Mouse (Mus musculus) kidney, adult 8-10 months (tissue): Measurements from ENCODE around the gene Tmtc2.

Experiments used
- DNase-seq, 2 experiments: peaks; one replicate each; pipeline ENCODE4 v3.0.0; 2022

Tmtc2 gene

DNA sequence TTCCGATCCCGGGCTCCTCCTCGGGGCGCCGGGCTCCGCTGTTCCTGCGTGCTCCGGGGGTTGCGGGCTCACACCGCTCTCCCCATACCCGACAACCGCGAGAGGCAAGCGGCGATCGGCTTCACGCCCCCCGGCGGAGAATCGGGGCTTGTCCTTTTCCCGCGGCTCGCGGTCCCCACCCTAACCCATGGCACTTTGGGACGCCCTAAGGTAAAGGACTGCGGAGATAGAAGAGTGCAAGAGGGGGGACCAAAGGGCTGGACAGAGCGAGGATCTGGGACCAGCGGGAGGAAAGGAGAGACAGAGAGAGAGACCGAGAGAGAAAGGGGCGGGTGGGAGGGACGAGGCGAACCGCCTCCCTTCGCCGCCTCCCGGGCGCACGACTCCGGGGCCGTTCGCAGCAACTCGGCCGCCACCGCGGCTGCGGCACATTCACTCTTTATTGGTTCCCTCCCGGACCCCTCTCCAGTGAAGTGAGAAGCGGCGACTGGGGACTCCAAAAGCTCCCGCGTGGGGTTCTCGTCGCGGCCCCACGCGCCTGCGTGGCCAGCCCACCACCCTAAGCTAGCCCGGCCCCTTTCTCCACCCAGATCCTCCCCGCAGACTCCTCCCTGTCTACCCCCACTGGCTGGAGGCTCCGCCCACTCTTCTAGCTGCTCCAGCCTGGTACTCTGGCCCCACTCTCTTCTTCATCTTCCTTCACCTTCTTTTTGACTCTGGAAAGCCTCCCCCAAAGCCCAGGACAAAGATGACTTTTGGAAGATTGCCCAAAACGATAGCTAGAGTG is at the start of gene Tmtc2:
Gene Tmtc2, minus strand, starts transcription at position 544 of the 787 bp plus-strand sequence.
- DNase-seq, result peak; percentile 75 to 82

DNA sequence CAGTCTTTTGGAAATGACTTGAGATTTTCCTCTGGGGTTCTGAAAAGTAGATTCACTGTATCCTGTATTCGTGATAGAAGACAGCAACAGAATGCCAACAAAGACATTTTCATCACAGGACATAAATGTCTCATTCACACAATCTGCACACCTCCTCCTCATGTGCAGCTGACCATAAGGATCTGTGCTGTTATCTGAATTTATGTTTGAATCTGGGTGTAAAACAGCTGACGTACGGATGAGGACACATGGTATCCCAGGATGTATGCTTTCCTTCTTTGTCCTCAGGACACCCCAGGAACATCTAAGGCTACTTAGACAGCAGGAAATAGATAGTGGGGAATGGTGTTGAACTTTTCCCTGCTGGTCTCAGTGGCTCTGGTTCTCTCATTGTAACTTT is 37.9 kb upstream of the Tmtc2 start:
- DNase-seq, result no peak

DNA sequence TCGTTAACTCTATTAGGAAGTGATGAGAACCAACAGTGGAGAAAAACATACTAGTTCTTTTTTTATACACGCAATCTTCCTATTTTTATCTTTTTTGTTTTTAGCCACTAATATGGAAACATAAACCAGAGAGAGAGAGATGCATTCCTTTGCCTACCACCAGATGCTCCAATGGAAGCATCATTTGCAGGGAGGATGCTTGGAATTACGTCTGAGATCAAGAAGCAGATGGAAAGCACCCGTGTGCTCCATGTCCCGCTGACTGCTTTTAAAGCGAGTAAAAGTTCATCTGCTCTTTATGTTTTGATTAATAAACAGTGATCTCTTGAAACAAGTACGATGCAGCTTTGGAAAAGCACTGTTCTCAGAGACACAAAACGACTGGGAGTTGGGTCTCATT is 24.6 kb upstream of the Tmtc2 start:
- DNase-seq, result no peak

DNA sequence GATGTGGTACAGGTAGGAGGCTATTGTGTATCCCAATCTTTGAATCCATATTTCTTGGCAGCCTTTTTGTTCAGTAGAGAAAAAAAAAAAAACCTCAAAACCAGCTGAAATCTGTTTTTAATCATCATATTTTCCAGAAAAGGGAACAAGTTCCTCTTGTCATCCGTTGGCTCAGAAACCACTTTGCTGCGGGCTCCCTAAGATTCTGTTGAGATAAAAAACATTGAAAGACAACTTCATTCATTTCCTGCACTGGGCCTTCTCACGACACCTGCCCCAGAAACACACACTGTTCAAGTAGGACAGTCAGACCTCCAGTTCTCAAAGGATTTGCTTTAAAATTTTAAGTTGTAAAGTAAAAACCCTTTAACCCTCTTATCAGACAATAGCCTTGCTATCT is 23.0 kb upstream of the Tmtc2 start:
- DNase-seq, result no peak

DNA sequence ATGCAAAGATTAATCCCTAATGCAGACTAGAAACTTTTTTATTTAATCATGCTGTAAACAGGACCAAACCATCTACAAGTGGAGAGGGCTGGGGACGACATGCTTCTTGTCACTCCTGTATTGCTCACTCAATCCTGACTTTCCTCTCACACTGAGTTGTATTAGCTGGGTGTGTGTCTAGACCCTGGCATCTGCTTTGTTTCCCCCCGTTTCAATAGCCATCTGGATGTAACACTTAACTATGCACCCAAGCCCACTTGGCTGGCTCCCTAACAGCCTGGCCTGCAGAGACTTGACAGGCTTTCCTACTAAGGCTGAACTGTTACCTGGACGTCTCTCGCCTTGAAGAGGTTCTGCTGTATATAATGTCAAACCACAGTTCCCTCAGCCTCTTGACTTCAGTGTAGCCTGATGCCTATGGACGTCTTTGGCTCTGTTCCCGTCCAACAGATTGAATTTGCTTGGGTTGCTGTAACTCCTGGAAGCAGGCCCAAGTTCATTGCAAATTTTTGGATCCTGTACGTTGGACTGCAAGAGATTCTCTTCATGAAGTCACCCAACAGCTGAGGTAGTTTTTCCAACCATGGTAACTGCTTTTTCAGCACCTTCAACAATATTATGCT is 21.3 kb upstream of the Tmtc2 start:
- DNase-seq, result no peak

DNA sequence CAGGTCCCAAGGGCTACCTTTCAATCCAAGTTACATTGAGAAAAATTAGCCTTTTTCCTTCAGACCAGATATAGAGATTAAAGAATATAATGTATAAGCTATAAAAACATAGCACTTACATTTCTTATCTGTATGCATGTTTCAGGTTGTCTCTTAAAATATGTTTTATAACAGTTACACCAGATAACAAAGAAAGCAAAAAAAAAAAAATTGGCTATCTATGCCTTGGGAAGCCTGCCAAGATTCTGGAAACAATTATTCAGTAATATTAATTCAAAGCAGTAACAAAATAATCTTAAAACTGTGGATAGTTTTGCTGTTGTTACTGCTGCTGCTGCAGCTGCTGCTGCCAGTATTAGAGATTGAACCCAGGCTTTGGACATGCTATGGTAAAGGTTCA is 13.9 kb upstream of the Tmtc2 start:
- no peak for DNase-seq

DNA sequence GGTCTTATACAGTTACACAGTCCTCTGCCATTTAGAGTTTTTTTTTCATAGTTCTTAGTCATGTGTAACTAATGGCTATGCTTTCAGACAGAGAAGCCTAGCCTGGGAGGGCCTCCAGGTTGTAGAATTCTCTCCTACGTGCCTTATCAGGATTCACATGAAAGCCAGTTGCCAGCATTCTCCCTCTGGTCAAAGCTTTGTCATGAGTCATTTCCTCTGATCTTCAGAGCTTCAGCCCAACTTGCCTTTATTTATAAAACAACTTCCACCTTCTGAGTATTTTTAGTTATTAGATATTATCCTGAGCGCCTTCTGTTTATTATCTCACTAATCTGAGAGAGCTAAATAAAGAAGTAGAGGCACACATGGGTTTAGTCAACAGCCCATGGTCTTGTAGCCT is 5.1 kb upstream of the Tmtc2 start:
- DNase-seq, result peak; percentile 4

DNA sequence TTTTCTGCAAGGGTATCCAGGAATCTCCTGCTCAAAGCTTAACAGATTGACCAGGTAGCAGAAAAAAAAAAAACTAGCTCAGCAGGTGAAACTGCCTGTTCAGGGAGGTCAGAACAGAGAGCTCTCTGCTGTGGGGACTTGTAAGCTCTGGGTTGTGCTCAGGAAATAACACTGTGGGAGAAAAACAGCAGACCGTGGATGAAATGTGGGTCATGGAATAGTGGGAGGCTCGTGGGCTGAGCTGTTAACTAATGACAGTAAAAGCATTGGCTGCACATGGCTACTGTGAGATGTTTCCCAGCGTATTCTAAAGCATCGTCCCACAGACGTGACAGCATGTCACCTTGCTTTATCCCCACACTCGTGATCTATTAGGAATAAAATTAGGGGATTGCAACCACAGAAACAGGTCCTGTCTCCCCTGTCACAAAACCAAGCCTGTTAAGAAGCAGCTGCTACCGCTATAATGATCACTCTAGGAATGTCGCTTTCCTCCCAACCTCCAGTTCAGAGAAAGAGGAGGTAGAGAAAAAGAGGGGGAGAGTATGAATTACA is 4.1 kb upstream of the Tmtc2 start:
- DNase-seq, result no peak

DNA sequence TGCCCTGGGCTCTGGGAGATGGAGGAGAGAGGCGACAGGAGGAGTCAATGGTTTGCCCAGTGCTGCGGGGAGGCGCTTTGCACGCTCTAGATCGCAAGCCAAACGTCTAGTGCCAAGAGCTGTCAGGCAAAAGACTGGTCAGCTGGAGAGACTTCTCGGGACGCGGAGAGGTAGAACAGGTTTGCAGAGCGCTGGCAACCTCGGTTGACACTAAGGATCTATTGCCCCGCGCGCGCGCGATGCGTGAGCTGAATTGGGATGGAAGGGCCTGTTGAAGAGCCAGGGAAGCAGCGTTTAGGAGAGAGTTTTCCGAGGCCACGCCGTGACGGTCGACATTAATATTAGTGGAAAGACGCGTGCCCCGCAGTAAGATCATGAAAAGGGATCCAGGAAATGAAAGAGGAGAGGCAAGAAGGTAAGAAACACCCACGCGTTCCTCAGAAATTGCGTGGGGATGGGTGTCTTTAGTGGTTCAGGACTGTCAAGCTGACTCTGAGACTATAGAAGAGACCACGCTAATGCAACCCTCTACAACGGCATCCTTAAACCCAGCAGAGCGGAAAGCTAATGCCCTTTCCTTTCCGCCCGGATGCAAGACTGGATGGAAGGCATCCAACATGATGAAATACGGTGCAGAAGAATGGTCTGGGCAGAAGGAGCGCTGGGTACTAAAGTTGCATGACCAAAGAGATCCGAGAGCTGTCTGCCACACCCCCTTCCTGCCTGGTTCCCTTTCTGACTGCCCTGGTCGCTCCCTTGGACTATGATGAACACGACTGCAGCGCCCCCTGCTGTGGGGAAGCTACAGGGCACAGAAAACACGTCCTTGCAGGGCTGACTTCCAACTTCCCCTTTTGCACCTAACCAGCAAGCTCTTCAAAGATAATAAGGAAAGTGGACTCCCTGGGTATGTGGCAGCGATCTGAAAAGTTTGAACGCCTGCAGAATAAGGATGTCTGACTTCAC is 727 bp upstream of the Tmtc2 start:
- peak; percentile 81 to 93 for DNase-seq

DNA sequence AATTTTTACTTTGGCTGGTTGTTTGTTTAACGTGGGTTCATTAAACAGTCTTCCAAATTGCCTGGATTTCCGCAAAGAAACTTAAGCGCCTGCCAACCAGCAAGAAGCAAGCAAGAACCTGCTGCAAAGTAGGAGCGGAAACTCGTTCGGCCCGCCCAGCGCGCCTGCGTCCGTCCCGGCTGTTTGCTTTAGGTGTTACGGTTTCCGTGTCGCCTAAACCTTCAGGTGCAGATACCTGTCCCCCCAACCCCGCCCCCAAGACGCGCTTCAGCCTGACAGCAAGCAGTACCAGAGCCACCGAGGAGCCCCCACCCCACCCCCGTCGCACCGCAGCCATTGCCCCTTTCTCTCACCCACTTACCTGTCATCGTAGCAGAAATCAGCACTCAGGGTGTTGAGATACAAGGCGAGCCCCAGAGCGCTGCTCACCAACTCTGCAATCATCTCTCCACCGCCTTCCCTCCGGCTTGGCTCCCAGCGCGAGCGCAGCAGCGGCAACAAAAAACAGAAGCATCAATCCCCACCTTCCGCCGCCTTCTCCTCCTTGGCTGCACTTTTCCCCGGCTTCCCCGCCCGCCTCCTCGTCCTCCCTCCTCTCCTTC is 844 bp downstream of the Tmtc2 start:
- peak; percentile 19 to 32 for DNase-seq

DNA sequence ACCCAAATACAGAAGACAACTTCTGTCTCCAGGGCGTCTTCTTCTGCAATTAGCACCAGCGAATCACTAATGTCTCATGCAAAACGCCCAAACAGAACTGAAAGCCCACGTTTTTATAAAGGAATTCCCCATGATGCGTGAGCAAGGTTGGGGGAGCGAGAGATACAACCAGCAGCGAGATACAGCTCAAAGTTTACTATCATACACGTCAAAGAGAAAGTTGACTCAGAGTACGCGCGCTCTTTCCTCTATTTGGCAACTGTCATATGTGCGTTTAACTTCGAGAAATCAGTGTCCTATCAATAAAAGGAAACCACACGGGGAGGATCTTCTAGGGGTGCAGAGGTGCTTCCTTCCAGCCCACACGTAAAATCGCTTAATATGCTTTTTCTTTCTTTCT is 1.4 kb downstream of the Tmtc2 start:
- DNase-seq, result no peak

DNA sequence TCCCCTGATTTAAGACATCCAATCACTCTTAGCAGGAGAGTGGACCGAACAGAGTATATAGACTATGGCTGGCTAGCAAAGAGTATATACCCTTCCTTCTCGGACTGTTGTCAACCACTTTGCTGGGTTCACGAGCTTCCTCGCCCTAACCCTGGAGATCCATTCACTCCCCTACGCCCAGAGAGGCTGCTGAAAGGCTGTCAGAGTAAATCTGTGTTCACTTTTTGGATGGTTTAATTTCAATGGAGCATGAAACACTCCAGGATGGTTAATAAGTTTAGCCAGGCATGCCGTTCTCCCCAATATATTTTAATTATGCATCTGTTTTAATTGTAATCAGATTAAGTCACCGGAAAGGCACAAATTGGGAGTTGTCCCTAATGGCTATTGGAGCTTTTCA is 1.9 kb downstream of the Tmtc2 start:
- DNase-seq, result no peak

DNA sequence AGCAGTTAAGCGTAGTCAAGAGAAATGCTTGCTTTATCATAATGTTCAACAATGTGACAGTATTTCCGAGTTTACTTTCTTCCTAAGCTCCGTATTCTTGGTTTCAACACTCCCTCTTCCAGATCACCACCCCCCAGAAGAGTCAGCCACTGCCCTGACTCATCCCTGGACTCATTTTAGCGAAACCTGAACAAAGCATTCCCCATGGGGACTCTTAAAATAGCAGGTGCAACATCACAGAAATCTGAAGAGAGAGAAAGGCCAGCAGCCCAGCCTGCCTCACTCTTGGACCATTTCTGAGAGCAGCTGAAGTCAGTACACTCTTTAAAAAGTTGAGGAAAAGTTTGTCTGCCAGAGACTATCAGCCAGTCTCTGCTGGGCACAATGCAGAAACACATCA is 2.4 kb downstream of the Tmtc2 start:
- no peak for DNase-seq

DNA sequence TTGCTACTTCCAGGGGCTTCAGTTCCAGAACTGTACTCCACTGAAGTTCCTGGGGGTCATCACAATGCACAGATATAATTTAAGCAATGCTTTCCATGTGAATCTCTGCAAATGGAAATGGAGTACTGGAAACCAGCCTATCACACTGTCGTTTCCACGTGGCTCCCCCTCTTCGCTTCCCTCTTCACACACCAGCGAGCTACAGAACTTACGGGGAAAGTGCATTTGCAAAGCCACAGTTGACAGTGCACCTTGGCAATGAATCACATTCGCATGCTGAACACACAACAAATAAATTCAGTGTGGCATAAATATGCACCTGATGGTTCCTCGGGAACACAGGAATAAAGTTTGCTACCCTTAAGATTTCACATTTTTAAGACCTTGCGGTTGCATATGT is 3.2 kb downstream of the Tmtc2 start:
- DNase-seq, result no peak

DNA sequence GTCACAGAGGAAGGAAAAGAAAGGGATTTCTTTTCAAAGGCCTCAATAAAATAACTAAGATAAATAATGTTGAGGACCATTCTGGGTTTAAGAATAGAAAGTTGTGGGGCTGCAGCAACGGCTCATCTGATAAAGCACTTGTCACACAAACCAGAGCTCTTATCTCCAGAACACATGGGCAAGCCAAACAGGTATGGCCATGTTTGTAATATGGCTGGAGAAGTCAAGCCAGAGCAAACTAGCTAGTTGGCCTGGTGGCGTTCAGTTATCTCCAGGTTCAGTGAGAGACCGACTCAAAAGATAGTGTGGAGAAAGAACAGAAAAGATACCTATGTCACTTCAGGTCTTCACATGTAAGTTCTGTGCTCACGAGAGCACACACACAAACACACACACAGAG is 4.7 kb downstream of the Tmtc2 start:
- no peak for DNase-seq

DNA sequence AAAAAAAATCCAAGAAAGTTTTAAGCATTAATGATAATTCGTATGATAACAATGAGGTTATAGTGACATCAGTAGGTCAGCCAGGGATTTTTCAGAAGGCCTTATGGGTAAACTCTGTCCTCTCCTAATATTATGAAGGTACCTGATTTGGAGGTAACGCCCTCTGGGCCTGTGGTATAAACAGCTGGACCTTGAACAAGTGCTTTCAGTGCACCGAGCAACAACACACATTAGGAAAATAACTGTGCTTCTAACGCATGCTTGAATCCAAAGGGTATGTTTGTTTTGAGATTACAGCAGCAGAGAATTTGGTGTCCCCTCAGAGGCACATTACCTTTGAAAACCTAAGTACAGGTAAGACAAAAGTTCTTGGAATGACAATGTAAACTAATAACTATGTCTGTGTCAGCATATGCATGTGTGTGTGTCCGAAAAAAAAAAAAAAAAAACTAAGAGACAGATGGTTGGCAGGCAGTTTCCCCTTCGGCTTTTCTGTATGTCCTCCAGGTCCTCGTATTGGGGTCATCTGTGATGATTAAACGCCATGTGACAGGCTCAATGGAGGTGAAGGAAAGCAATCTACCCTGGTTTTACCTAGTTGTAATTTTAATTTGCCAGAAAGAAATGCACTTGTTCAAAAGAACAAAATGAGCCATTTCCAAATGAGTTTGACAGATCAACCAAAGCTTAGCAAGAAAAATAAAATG is 6.3 kb downstream of the Tmtc2 start:
- no peak for DNase-seq

DNA sequence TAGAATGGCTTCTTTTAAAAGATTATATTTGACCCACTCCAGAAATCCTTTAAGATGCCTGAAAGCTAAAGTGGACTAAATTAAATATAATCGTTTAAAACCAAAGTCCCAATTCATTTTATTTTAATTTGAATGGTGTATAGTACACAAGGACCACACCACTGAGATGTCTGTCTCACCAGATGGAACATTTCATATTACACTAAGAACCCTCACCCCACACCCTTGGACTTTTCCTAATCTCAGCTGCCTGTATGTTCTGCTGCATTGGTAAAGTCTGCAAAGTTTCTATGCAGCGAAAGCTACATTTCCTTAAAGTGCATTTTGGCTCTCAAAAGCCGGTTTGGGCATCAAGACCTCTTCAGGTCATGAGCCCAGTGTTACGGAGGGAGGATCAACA is 12.7 kb downstream of the Tmtc2 start:
- no peak for DNase-seq

DNA sequence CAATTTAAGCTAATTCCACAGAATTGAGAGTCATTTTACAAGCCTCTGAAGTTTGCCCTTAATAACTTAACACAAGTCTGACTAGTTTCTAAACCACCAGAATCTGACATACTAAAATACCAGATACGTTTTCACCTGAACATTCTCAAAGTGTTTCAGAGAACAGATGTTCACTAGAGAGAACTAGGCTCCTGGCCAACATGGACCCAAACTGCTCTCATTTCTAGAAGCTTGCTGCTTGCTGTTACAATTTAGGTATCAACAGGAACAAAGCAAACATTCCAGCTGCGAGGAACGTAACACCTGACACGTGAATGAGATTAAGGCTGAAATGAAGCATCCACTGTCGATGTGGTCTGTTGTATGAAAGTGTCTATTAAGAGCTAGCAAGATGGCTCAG is 16.7 kb downstream of the Tmtc2 start:
- no peak for DNase-seq

DNA sequence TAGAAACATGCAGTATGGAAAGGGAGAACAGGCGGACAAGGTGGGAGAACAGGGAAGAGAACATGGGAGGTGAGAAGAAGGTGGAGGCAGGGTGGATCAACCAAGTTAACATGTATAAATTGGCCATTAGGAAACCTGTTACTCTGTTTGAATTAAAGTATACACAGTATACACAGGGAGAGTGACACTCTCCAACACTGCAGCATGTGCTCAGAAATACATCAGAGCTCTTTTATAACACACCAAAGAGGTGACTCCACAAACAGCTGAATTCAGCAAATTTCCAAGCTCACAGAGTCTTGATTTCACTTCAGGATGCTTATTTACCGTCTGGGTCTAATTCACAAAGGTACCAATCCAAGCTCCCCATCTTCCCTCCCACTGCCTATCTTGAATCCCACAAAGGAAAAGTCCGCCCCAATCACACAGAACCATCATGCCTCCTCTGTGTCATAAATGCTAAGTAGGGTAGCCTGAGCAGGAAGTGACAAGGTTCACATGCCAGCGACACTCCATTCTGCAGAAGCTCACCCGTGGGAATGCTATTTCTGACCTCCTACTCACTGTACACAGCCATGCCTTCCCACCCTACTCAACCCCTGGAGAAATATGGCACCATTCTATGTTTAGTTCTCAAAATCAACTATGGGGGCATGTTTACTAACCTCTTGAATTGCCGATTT is 17.2 kb downstream of the Tmtc2 start:
- no peak for DNase-seq

DNA sequence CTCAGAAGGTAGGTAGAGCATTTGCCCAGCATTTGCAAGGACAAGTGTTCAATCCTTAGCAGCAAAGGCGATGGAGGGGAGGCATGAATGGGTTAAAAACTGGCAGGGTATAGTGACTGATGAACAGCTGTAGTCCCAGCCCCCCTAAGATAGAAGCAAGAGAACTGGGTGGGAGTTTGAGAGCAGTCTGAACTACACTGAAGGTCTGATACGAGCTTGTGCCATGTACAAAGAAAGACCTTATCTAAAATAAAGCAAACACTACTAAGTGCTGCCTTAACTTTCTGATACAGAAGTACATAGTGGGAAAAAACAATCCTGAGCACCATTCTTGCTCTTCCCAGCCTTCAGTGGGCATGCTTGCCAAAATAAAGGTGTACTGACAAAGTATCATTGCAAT is 20.1 kb downstream of the Tmtc2 start:
- no peak for DNase-seq

DNA sequence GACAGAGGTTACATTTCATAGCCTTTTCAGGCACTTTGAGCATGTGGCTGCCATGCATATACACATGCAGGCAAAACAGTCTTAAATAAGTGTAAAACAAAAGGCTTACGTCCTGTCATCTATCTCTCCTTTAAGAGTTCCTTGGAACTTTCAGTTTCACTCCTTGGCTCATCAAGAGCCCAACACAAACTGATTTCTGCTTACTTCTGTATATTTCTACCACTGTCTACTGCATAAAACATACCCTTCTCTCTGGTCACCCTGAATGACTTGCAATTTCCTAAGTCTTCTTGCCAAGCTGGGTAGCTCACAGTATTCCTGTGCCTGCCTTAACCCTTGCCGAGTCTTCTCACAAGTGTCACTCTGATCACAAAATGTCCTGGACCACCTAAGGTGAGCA is 26.2 kb downstream of the Tmtc2 start:
- no peak for DNase-seq
